Mouse (Mus musculus) liver, embryonic 14.5 days (tissue): ENCODE measurements around the gene Gm31371. TPM values are rescaled to one million over a fixed set of nuclear protein-coding genes. Genes with fewer than 3 reads are reported as not detected.
"Not testable (repeated sequence)": the region's sequence is repeated elsewhere in the genome, so short reads cannot be mapped to it uniquely, and the experiment has no call there.

Experiments
- ATAC-seq: fragments of 200-750 bp; cut with Nextera tagmentation; 2 replicates; pipeline ENCODE4 v1.8.0; 2017; ENCODE audit warnings: moderate number of reproducible peaks, mild to moderate bottlenecking, moderate library complexity; ENCODE audit not compliant: insufficient read depth
- DNase-seq, 3 experiments: peaks; one replicate each; pipeline ENCODE4 v3.0.0-alpha.2; 2012 to 2013; ENCODE audit warnings: low read depth in 3 of 3, low spot score in 3 of 3
- H3K27ac ChIP-seq: fragments of 300-500 bp; sonication (generic); 2 replicates; pipeline ENCODE4 v1.5.1; 2014; ENCODE audit warnings: moderate library complexity, mild to moderate bottlenecking, control low read depth, inconsistent platforms
- H3K27me3 ChIP-seq: fragments of 300-500 bp; sonication (generic); 2 replicates; pipeline ENCODE4 v1.6.1; 2014; ENCODE audit warnings: mild to moderate bottlenecking, low read length, moderate library complexity; ENCODE audit not compliant: control insufficient read depth, insufficient read depth
- H3K36me3 ChIP-seq: fragments of 300-500 bp; sonication (generic); replicated peaks from 2 replicates; pipeline ENCODE4 v1.6.1; 2014; ENCODE audit warnings: low read depth; ENCODE audit not compliant: control insufficient read depth, insufficient read depth
- H3K4me1 ChIP-seq, 2 experiments: fragments of 200-500 bp in 1 of 2; fragments of 300-500 bp in 1 of 2; sonication (generic) in 1 of 2; replicated peaks; 2 replicates each; pipeline ENCODE4 v1.6.1; 2012 to 2014; ENCODE audit warnings: antibody characterized with exemption in 1 of 2, inconsistent platforms in 1 of 2, low read length in 1 of 2; ENCODE audit not compliant: control insufficient read depth in 2 of 2, insufficient read depth in 2 of 2
- H3K4me2 ChIP-seq: fragments of 300-500 bp; sonication (generic); 2 replicates; pipeline ENCODE4 v1.6.1; 2014; ENCODE audit warnings: low read depth, mild to moderate bottlenecking, control low read depth, moderate library complexity
- H3K4me3 ChIP-seq, 2 experiments: fragments of 200-500 bp in 1 of 2; fragments of 300-500 bp in 1 of 2; sonication (generic) in 1 of 2; 2 replicates each; pipeline ENCODE4 v1.5.1; 2012 to 2014; ENCODE audit warnings: low read depth in 2 of 2, low read length in 2 of 2, mild to moderate bottlenecking in 2 of 2, control low read depth in 1 of 2, inconsistent platforms in 1 of 2, moderate library complexity in 1 of 2; ENCODE audit not compliant: insufficient read depth in 1 of 2
- H3K9ac ChIP-seq: fragments of 300-500 bp; sonication (generic); replicated peaks from 2 replicates; pipeline ENCODE4 v1.6.1; 2014; ENCODE audit warnings: mild to moderate bottlenecking, control low read depth, moderate library complexity
- H3K9me3 ChIP-seq: fragments of 300-500 bp; sonication (generic); 2 replicates; pipeline ENCODE4 v1.6.1; 2016; ENCODE audit warnings: low read length, mixed read lengths; ENCODE audit not compliant: control insufficient read depth
- WGBS: fragments of 180-500 bp; shearing (Covaris S2); extraction: QIAGEN DNeasy Blood & Tissue Kit; methylation state at CpG from one replicate; pipeline ENCODE4 v1.1.7; 2014; ENCODE audit not compliant: insufficient replicate concordance; 5-methylcytosine and 5-hydroxymethylcytosine counted together
- polyA plus RNA-seq, 2 experiments: library from polyadenylated mRNA; depleted of rRNA in 1 of 2; stranded (reverse) in 1 of 2; unstranded in 1 of 2; fragments of >200 nt; fragmentation: Nextera tagmentation in 1 of 2; extraction: Ambion mirVana in 1 of 2; gene quantifications; 2 replicates each; pipeline versions ENCODE4 v1.2.1 to v1.2.3; 2012 to 2014

Gm31371 gene
- polyA plus RNA-seq (2012; rRNA removed), result not detected in 2 replicates
- polyA plus RNA-seq (2014; fragmentation: Nextera tagmentation; extraction: Ambion mirVana), result not detected in 2 replicates

DNA sequence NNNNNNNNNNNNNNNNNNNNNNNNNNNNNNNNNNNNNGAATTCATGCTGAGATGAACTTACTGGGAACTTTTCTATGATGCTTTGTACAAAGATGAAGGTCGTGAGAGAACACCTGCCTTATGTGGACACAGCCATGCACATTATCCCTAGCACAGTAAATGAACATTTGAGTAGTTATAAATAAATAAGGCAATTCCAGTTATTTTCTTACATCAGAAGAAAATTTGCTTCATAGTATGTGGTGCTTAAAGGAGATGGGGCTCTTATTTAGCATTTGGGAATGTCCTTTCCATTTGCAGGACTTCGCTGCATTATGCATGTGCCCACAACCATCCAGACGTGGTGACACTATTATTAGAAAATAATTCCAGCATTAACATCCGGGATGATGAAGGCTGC lies at the start of gene Gm31371:
Gene Gm31371 (plus strand): TSS at position 301 of the 400 bp plus-strand sequence.
- H3K27ac ChIP-seq, ATAC-seq, H3K9me3 ChIP-seq, H3K4me1 ChIP-seq, H3K4me3 ChIP-seq, H3K27me3 ChIP-seq, H3K36me3 ChIP-seq, DNase-seq, H3K9ac ChIP-seq, H3K4me2 ChIP-seq: not testable (repeated sequence)
- 54% methylated on average over 2 of the region's 4 CpGs for WGBS

DNA sequence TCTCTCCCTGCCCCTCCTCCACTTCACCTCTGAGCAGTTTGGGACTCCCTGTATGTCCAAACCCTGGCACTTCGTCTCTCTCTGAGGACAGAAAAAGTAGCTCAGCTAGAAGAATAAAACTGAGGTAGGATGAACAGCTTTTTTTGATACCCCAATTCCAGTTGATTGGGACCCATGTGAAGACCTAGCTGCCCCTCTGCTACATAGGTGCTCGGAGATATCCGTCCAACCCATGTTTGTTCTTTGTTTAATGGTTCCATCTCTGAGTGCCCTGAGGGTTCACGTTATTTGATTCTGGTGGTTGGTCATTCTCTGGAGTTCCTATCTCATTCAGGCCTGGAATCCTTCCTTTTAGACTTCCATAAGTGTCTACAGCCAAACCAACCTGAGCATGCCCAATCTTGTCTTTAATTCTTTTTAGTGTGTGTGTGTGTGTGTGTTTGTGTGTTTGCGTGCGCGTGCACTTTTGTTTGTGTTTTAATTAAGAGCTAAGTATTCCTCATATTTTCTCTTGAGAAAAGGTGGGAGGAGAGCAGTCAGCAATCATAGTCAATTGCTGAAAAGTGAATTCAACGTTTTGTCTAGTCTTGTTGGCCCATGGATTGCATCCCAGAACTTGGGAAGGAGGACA lies 3.3 kb downstream of the Gm31371 start:
- not testable (repeated sequence) for H3K4me1 ChIP-seq, H3K9me3 ChIP-seq, ATAC-seq, H3K9ac ChIP-seq, DNase-seq, H3K36me3 ChIP-seq, H3K27me3 ChIP-seq, H3K4me2 ChIP-seq, H3K4me3 ChIP-seq, H3K27ac ChIP-seq
- WGBS, result 69% methylated on average over 7 of the region's 8 CpGs

DNA sequence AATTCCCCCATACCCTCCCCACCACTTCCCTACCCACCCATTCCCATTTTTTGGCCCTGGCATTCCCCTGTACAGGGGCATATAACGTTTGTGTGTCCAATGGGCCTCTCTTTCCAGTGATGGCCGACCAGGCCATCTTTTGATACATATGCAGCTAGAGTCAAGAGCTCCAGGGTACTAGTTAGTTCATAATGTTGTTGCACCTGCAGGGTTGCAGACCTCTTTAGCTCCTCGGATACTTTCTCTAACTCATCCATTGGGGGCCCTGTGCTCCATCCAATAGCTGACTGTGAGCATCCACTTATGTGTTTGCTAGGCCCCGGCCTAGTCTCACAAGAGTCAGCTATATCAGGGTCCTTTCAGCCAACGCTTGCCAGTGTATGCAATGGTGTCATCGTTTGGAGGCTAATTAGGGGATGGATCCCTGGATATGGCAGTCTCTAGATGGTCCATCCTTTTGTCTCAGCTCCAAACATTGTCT lies 5.7 kb downstream of the Gm31371 start:
- not testable (repeated sequence) for H3K4me1 ChIP-seq, H3K9ac ChIP-seq, ATAC-seq, H3K27ac ChIP-seq, H3K36me3 ChIP-seq, H3K4me2 ChIP-seq, DNase-seq, H3K4me3 ChIP-seq, H3K27me3 ChIP-seq, H3K9me3 ChIP-seq
- 50% methylated on average over 4 of the region's 6 CpGs for whole genome bisulfite sequencing

DNA sequence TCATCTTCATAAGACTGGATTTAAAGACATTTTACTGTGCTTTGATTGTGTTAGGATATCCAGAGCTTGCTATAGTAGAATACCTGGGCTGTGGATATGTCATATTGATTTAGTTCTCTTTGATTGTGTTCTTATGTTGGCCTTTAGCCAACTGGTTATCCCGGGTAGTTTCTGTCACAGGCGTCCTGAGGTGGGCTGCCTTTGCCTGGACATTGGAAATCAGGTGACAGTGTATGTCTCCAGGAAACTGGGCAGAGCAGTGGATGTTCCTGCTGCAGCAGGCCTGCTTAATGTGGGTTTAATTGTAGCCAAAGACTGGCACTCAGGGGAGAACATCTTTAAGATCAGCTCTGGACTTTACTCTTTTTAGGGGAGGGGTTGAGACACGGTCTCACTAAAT lies 15.9 kb downstream of the Gm31371 start:
- 54% methylated on average over 2 of the region's 3 CpGs for WGBS
- not testable (repeated sequence) for H3K27me3 ChIP-seq, H3K4me2 ChIP-seq, H3K9ac ChIP-seq, H3K4me3 ChIP-seq, H3K9me3 ChIP-seq, H3K27ac ChIP-seq, H3K4me1 ChIP-seq, DNase-seq, ATAC-seq, H3K36me3 ChIP-seq

DNA sequence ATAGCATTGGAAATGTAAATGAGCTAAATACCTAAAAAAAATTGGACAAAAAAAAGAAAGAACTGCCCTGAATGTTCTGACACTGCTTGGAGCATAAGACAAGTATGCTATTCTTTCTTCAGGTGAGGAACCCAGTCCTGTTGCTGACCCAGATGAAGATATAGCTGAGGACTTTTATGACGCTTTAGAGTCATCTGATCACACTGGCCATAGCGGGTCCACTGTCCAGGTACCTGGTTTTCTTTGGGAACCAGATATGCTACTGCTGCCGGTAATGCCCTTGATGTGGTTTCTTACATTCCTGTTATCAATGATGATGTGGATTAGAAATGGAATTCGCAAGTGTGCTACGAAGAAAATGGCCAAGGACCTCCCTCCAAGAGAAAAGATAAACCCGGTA lies 31.1 kb downstream of the Gm31371 start:
- WGBS, result no CpG with 5 or more reads among the region's 6 CpGs
- not testable (repeated sequence) for H3K4me1 ChIP-seq, H3K4me3 ChIP-seq, H3K9ac ChIP-seq, H3K36me3 ChIP-seq, H3K4me2 ChIP-seq, DNase-seq, H3K27me3 ChIP-seq, ATAC-seq, H3K9me3 ChIP-seq, H3K27ac ChIP-seq

DNA sequence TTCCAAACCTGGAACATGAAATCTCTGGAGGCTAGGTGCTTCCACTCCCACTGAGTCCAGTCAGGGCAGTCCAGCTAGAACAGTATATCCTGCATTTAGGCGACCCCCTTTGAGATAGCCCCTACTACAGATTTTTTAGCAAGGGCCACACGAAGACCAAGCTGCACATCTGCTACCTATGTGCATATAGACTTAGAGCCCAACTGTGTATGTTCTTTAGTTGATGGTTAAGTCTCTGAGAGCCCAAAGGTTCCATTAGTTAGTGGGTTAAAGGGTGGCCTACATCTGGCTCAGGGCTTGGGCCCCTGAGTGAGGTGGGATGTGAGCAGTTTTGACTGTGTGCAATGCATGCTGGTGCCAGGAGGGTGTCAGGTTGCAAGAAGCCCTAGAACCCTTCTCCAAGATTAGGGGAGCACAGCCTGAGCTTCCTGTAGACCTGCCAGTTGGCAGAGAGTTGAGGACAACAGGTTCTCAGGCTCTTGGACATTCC lies 32.4 kb downstream of the Gm31371 start:
- H3K4me2 ChIP-seq, DNase-seq, H3K9ac ChIP-seq, H3K9me3 ChIP-seq, H3K4me3 ChIP-seq, H3K27me3 ChIP-seq, H3K4me1 ChIP-seq, H3K36me3 ChIP-seq, ATAC-seq, H3K27ac ChIP-seq: not testable (repeated sequence)
- 44% methylated on average over 1 of the region's 2 CpGs for WGBS
